Mouse (Mus musculus) left cerebral cortex, postnatal 10 days (tissue): ENCODE results near the gene S100a5. TPM values are rescaled to one million over a fixed set of nuclear protein-coding genes. Genes with fewer than 3 reads are reported as not detected.

Experiments used
- DNase-seq, 2 experiments: peaks; one replicate each; pipeline ENCODE4 v3.0.0; 2021 to 2022; ENCODE audit warnings: low spot score in 2 of 2, mixed read lengths in 1 of 2; ENCODE audit errors: extremely low spot score in 1 of 2
- intact Hi-C: fragments of 180-260 bp; cut with DNase I; formaldehyde crosslinking; loops from one replicate; pipeline ENCODE4 v1.15.1; 2025
- total RNA-seq, 2 experiments: library from RNA; stranded (reverse); gene quantifications; 2 replicates each; pipeline ENCODE4 v1.2.3; 2021

S100a5 gene
- total RNA-seq, 2 experiments from 2014 or later, result not detected

DNA sequence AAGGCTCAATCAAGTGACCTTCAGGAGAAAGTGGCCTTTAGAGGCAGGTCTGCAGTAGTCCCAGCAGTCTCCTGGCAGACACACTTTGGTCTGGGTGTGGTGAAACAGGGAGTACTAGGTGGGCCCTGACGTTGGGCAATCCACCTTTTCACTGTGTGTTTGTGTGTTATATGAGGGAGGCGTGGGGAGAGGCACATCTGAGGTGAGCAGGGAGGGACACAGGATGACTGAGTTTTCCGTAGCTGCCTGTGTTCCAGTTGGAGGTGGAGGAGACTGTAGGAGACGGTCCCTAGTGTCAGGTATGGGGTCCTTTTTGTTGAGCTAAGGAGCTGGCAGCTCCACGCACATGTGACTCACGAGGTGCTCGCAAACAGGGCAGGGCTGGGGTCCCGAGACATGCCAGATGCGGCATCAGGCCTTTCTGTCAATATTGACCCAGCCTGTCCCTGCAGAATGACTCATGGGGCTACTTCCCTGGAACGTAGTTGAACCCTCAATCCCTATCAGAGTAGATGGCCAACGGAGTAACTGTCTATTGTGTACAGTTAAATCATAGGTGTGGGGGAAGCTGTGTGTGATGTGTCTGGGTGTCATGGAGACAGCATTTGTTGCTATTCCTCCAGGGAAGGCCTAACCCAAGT, 6.4 kb downstream of the S100a5 start:
- intact Hi-C loops, result loop anchor here (5.0 kb wide), 1 partner anchor 87 kb away; the partner anchor contains the start of gene S100a14
- no peak for DNase-seq

DNA sequence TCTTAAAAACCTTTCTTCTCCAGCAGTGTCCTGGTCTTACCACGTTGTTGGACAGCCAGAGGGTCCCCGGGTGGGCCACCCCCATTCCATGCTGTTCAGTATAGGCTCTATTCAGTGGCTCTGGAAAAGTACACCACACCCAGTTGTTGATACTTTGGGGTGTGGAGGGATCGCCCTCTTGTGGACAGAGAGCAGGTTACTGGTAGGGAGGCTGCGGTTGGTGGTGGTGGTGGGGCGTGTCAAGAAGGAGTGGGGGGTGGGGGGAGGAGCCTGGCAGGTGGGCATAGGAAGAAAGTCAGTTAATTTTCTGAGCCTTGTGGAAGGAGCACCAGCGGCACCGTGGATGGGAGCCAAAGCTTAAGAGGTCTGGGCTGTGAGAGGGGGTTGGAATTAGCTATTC, 7.1 kb downstream of the S100a5 start:
- intact Hi-C loops, result loop anchor here (5.0 kb wide), 1 partner anchor 88 kb away; the partner anchor contains the start of gene S100a14
- peak; percentile 42 to 80 for DNase-seq

DNA sequence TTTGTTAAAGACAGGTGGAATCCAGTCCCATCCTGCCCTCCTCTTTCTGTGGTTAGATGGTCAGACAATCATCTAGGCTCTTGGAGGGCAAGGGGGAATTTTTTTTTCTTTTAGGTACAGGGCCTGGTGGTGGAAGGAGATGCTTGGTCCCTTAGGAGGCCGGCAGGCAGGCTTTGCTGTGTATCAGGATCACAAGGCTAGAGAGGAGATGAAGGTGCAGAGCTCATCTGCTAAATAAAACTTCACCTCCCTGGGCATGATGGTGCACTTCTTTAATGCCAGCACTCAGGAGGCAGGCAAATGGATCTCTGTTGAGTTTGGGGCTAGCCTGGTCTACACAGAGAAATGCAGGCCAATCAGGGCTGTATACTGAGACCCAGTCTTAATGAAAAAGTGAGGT, 7.6 kb downstream of the S100a5 start:
- intact Hi-C loops, result loop anchor here (5.0 kb wide), 1 partner anchor 89 kb away; the partner anchor contains the start of gene S100a14
- no peak for DNase-seq

DNA sequence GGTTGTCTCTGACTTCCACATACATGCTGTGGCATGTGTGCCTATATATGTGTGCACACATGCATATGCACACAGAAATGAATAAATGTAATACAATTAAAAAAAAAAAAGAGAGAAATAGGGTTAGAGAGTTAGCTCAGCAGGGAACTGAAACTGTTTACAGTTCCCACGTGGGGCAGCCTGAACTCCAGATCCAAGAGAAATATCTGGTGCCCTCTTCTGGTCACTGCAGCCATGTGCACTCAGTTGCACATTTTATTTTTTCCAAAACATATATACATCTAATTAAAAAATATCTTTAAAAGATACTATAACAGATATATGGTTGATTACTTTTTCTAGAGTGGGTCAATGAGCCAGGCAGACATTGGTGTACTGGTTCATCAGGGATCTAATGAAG, 9.3 kb downstream of the S100a5 start:
- DNase-seq, result no peak
- intact Hi-C loops, result loop anchor here (5.0 kb wide), 1 partner anchor 90 kb away; the partner anchor contains the start of gene S100a14

DNA sequence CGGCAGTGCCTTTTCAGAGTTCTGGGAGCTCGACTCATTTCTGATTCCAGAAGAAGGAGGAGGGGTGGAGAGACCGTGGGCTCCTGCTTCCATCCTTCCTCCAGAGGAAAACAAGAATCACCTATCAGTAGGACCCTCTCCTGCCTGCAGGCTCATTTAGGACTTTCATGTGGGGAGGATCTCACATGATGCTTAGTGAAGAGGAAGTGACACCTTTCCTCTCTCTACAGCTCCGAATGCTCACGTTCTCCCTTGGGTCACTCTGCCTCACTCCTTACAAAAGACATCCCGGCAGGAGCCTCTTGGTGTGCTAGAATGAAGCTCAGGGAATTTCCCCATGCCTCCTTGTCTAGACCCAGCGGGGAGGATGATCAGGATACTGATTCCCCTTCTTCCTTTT, 13.2 kb downstream of the S100a5 start:
- no peak for DNase-seq
- intact Hi-C loops, result no loop called here

DNA sequence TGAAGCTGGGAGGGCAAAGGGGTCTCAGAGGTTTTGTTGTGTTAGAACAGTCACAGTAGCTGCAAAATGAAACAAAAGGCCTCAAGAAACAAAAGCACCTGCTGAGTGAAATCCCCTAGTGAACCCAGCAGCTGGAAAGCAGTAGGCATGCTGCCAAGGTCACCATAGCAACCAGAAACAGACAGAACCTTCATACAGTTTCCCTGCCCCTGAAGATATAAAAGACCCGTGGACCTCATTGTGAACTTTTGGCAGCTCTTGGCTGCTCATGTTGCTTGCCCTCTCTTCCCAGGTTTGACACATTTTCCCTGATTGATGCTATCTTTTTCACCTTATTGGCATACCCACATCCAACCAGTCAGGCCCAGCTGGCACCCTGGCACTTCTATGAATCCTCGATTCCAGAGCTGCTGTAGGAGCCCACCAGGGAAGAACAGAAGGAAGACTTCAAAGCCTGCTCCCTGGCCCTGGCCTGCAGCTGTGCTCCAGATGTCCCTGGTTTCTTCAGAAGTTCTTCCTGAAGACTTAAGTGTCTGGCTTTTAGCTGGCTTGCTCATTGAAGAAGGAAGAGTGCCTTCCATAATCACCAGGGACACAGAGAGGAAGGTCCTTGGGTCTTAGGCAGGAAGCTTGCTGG, 15.2 kb downstream of the S100a5 start:
- intact Hi-C loops, result no loop called here
- peak; percentile 55 to 82 for DNase-seq

DNA sequence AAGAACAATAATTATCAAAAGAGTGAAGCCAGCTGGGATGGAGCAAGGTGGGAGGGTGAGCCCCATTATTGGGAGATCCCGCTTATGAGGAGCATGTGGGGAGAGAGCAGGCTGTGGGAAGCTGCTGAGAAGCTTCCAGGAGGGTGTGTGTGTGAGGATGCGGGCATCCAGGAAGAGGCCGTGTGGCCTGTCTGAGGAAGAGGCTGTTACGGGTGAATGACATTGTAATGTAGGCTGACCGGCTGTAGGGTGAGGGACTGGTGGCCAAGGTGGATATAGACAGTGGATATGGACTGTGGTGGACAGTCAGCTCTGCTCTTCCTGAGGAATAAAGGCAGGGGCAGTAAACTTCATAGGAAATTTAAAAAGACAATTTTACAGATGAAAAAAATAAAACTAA, 17.2 kb downstream of the S100a5 start:
- intact Hi-C loops, result no loop called here
- DNase-seq, result no peak

DNA sequence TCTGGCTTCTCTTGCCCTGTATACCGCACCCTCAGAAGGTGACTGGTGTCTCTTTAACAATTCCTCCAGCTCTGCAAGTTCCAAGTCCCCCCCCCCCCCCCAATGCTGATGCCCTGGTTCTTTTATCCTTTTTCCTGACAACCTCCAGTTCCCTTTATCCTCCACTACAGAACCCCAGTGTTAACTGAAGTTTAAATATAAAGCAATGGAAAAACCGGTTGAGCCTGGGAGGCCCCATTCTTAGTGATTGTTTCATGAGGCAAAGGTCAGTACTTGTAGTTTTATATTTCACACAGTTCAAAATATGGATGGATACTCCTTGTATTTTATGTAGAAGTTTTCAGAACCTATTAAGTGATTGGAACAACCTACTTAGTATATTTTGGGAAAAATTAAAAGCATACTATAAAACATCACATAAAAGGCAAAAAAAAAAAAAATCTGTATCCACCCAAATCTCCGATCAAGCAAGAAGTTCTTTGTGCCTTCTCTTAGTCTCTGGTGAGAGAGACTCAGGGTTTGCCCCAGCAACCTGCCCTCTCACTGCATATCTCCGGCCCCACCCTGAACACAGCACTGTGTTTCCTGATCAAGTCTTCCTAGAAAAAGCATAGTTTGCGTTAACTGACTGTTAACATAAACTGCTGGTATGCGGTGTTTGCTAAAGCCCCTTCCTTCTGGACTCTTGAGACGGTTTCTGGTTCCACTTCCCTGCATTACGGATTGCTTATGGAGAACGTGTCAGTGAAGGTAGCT, 18.1 kb downstream of the S100a5 start:
- intact Hi-C loops, result no loop called here
- DNase-seq, result no peak

DNA sequence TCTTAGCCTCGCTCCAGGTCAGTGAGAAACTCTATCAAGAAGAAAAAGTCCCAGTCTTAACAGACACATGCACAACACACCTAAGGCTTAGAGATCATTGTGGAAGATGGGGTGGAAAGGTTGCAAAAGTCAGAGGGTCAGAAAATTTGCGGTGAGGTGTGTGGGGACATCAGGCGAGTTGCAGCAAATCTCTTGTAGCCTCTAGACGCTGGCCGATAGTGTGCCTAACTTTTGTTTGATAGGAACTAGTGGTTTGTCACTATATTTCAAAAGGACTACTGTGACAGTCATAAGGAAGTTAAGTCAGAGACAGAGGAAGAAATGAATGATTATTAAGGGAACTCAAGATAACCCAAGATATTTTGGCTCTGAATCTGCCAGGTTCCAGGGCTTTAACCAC, 19.0 kb downstream of the S100a5 start:
- DNase-seq, result no peak
- intact Hi-C loops, result no loop called here

DNA sequence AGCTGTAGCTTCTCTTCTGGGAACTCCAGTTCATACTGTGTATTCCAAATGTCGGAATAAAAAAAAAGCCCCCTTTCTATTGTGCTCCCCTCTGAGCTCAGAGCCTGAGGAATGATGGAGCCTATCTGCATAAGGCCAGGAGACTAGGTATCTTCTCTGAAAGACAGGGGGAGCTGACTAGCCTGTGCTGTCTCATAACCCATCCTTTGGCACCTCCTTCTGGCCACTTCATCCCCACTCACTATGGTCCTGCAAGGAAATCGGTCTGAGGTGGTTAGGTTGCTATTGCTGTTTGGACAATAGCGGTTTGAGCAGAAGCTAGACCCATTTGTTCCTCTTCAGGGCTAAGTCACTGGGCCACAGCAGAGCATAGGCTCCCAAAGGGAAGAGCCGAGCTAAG, 19.5 kb downstream of the S100a5 start:
- intact Hi-C loops, result no loop called here
- DNase-seq, result no peak

DNA sequence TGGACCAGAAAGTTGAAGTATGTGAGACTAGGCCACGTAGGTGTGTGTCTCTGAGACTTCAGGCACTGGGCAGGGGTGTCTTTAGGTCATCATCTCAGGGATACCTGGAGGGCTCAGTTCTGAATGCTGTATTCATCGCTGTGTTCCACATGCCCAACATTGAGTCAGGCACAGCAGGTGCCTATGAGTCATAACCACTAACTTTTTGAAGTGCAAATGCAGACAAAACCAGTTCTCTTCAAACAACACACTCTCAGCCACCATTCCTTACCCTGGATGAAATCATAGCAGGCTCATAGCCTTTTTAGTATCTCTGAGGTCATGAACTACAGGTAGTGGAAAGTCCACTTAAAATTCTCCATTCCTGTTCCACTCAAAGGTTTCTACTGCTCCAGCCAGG, 21.0 kb downstream of the S100a5 start:
- intact Hi-C loops, result no loop called here
- no peak for DNase-seq

DNA sequence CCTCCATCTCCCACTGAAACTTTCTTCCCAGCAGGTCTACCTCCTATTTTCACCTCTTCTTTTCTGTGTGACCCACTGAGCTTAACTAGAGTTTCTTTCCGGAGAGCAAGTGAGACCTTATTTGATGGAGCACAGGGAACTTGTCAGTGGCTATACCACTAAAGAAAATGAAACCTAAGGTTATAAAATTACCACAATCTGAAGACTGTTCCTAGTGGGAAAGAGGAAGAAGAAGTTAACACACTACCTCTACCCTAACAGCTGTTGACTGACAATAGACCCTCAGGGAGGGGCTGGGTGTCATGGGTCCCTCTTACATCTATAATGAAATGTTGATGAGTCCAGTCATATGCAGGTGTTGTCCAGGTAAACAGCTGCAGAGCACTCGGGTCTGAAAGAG, 23.7 kb downstream of the S100a5 start:
- intact Hi-C loops, result no loop called here
- no peak for DNase-seq

DNA sequence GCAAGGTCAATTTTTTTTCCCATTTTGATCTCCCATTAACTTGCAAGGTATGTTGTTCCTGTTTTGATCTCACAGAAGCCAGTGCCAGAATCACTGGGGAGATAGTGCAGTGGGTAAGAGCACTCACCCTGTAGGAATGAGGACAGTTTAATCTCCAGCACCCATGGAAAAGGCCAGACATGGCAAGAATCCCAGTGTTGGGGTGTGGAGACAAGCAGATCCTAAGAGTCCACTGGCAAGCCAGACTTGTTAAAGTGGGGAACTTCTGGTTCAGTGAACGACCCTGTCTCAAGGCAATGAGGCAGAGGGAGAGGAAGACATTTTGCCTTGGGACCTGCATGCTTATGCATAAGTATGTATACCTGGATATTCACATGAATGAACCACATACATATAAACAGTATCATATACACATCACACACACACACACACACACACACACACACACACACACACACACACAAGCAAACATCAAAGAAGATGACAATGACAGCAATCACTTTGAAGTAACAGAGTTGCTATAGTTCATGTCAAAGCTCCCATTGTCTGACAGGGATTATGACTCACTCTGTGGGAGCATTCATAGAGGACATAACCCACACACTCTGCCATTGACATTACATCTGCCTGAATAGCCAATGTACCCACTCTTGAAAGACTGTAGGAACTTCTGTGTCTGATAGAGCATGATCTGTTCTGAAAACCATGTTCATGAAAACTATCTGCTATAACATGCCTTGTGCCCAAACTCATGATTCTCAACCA, 30.4 kb downstream of the S100a5 start:
- DNase-seq, result no peak
- intact Hi-C loops, result no loop called here

DNA sequence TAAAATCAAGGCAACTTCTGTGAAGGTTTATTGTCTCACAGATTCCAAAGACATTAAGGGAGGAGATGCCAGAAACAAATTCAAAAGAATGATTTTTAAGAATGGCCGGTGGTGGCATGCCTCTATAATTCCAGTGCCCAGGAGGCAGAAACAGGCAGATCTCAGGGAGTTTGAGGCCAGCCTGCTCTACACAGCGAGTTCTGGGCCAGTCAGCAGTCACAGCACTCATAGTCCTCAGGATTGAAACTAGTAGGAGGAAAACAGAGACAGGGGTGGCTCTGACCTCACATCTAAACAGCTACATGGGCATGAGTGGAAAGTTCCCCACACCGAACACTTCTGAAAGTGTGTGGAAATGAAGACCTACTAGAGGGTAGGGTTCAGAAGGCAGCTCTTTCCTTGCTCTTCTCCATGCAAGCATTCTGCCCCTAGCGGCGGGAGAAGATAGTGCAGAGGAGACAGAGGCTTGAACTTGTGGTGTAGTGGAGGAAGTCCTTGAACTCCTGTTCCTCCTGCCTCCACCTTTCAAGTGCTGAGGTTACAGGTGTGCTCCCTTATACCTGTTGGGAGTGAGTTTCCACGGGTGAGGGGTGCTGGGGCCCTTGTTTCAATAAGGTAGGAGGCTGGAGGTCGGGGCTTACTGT, 31.3 kb downstream of the S100a5 start:
- intact Hi-C loops, result no loop called here
- DNase-seq, result no peak

DNA sequence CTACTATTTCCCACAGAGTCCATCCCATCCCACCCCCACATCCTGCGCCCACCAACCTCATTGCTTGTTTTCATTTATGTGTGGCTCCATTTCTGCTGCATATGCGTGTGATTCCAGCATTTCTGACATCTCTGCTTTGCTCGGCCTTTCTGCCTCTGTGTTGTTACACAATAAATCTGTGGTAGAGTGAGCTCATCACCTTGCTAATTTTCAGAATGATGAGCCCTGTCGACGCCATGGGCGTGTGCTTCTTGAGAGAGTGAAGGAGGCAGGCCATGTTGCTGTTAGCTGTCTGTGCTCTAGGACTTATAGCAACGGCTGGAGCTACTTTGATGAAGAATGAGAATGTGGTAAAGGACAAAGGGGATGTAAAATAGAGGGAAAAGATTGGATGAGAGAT, 32.7 kb downstream of the S100a5 start:
- intact Hi-C loops, result no loop called here
- no peak for DNase-seq

DNA sequence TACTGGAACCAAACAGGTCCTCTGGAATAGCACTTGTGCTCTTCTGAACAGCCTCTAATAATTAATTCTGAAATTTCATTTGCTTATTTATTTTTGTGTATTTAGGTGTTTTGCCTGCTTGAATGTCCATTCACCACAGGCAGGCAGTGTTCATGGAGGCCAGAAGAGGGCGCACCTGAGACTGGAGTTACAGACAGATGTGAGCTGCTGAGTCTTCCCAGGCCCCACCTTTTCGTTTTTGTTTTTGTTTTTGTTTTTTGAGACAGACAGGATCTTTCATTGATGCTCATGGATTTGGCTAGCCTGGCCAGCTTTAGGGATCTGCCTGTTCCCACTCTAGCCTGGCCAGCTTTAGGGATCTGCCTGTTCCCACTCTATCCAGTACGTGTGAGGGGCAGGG, 35.9 kb downstream of the S100a5 start:
- intact Hi-C loops, result no loop called here
- DNase-seq, result peak in 1 of 2 experiments; percentile 47

DNA sequence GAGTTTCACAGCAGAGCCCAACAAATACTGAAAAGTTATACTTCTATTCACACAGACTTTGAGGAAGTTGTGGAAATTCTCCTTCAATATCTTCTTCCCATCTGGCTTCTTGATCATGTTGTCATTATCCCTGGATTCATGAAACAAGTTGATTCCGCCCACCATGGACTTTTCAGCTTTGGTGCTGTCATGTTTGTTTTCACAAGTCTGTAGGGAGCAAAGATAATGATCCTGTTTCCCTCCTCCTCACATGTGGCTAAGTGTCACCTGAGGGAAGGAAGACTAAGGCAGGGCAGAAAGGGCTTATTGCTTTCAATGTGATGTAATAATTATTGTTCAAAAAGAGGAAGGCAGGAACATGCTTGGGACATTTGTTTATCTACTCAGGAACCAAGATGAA, 39.0 kb downstream of the S100a5 start:
- no peak for DNase-seq

DNA sequence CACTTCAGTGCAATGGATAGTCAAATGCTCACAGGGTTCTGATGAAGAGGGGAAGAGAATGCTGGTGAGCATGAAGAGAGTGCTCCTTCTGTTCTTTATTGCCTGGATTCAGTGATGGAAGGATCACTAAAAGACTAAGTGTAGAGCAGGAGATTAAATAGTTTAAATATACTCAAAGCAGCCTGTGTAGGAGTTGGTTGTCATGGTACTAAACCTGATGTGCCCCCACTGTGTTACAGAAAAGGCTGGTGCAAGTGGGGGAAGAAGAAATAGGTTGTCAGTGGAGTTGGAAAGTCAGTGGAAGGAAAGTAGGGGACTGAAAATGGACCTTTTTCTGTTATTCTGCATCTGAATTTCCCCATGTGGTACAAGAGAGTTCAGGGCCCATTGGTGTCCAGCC, 40.7 kb downstream of the S100a5 start:
- DNase-seq, result peak in 1 of 2 experiments; percentile 13
- intact Hi-C loops, result no loop called here

More for the DNA sequence above, 39.0 kb downstream of the S100a5 start:
- intact Hi-C loops, result no loop called here

DNA sequence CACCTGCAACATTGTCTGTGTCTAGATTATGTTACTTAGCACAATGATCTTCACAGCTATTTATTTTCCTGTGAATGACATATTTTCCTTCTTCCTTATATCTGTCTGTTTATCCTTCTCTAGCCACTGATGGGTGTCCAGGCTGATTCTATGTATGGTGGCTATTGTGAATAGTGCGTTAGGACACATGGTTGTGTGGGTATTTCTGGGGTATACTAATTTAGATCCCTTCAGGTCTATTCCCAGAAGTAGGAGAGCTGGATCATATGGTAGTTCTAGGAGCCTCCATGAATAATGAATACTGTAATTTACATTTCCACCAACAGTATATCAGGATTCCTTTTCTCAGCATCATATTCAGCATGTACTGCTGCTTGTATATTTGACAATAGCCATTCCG, 41.5 kb downstream of the S100a5 start:
- DNase-seq, result no peak
- intact Hi-C loops, result loop anchor here (5.0 kb wide), 2 partner anchors 63 to 143 kb away; partner anchors contain the start of gene Chtop
